Mouse (Mus musculus): ENCODE measurements around the gene 2510039O18Rik. TPM values are rescaled to one million over a fixed set of nuclear protein-coding genes. Genes with fewer than 3 reads are reported as not detected.

2510039O18Rik gene
- polyA plus RNA-seq, 1 experiment from 2014 or later: 13.3 TPM

DNA sequence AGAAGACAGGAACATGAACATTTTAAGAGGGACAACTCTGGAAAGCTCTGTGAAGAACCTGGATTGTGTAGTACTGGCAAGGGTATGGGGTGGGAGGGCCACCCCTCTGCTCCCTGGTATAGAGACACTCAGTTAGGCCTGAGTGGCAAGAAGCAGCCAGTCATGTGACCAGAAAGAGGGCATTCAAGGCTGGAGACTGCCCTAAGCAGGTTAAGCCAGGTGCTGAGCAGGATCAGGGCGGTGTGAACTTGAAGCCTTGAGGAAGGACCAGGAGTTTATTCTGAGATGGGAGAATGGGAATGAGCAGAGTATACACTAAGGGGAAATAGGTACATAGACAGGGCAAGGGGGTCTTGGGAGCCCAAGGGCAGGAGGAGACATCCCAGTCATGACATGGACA is 2.3 kb downstream of the 2510039O18Rik start:
- no peak for DNase-seq (ENCODE audit: low spot score)
- Histone ChIP-seq H3K36me3 (ENCODE audit: control insufficient read depth, insufficient read depth, low read length) (peaks cover 24% of the 10 kb centered on the region), H3K4me2 (replicated peaks; ENCODE audit: low read depth) (0 out of 2 replicates have a peak overlapping the region, but pooled peaks have one; percentile 99), H3K27ac (replicated peaks) (no peak overlapping the region), H3K4me1 (replicated peaks; ENCODE audit: control insufficient read depth, insufficient read depth) (peaks cover 11% of the 10 kb centered on the region; the same call in 1 of the 2 replicates), H3K9me3 (ENCODE audit: control insufficient read depth, low read length) (no peaks in the 10 kb centered on the region), H3K9ac (ENCODE audit: low read length) (no peak overlapping the region; the same call in 1 of the 2 replicates), H3K27me3 (ENCODE audit: control insufficient read depth, insufficient read depth, low read length) (no peaks in the 10 kb centered on the region), H3K4me3 (ENCODE audit: low read depth, low read length) (no peak overlapping the region)
- 87% methylated on average over 1 of the region's 1 CpGs for WGBS
- TF ChIP-seq EP300 (optimal IDR thresholded peaks at IDR 0.05): no peak
- TF ChIP-seq CTCF (IDR thresholded peaks at IDR 0.05; ENCODE audit: low read depth): no peak
- ATAC-seq (ENCODE audit: low FRiP score, low TSS enrichment): peak; percentile 21; the same call in 1 of the 2 replicates

DNA sequence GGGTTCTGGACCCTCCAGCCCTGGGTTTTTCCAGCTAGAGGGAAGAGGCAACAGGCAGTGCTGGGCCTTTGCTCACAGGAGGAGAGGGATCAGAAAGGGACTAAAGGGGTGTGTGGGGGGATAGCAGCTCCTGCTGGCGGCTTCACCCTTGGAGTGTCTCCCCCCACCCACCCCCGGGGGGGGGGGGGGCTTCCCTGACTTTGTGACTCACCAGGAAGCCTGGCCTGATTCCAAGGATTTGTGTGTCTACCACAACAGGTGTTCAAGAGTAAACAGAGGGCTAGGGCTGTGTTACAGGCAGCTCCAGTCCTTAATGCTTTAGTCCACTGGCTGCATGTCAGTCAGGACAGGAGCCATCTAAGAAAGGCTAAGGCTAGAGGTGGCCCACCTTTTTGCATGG is 6.8 kb downstream of the 2510039O18Rik start:
- H3K36me3 ChIP-seq (ENCODE audit: control insufficient read depth, insufficient read depth, low read length): peaks cover 24% of the 10 kb centered on the region
- no peaks in the 10 kb centered on the region for H3K9me3 ChIP-seq (ENCODE audit: control insufficient read depth, low read length)
- 0% methylated on average over 2 of the region's 2 CpGs for WGBS
- ATAC-seq (ENCODE audit: low FRiP score, low TSS enrichment) (no peak), DNase-seq (ENCODE audit: low spot score) (peak; percentile 41)
- H3K4me1 ChIP-seq (replicated peaks; ENCODE audit: control insufficient read depth, insufficient read depth): no peaks in the 10 kb centered on the region
- H3K4me3 ChIP-seq (ENCODE audit: low read depth, low read length): no peak overlapping the region
- no peak for TF ChIP-seq EP300 (optimal IDR thresholded peaks at IDR 0.05)
- TF ChIP-seq CTCF (IDR thresholded peaks at IDR 0.05; ENCODE audit: low read depth): no peak
- H3K4me2 ChIP-seq (replicated peaks; ENCODE audit: low read depth): no peak overlapping the region
- no peak overlapping the region for H3K27ac ChIP-seq (replicated peaks)
- no peak overlapping the region for H3K9ac ChIP-seq (ENCODE audit: low read length)
- no peaks in the 10 kb centered on the region for H3K27me3 ChIP-seq (ENCODE audit: control insufficient read depth, insufficient read depth, low read length)

DNA sequence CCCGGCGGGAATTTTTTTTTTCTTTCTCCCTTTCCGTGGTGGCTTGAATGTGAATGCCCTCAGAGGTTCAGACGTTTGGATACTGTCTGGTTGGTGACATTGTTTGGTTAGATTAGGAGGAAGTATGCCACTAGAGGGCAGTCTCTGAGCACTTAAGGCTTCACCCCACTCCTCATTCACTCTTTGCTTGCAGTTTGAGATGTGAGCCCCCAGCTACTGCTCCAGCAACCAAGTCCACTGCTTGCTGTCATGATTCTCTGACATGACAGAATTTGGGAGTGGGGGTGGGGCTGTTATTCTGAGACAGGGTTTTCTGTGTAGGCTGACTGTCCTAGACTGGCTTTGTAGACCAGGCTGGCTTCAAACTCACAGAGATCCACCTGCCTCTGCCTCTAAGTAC is 12.9 kb downstream of the 2510039O18Rik start:
- TF ChIP-seq EP300 (optimal IDR thresholded peaks at IDR 0.05) (no peak), CTCF (IDR thresholded peaks at IDR 0.05; ENCODE audit: low read depth) (peak; percentile 73)
- no peak overlapping the region for H3K9ac ChIP-seq (ENCODE audit: low read length)
- no peak for DNase-seq (ENCODE audit: low spot score)
- no peak overlapping the region for H3K27ac ChIP-seq (replicated peaks)
- no peak overlapping the region for H3K4me2 ChIP-seq (replicated peaks; ENCODE audit: low read depth)
- no peaks in the 10 kb centered on the region for H3K4me1 ChIP-seq (replicated peaks; ENCODE audit: control insufficient read depth, insufficient read depth)
- H3K36me3 ChIP-seq (ENCODE audit: control insufficient read depth, insufficient read depth, low read length): no peaks in the 10 kb centered on the region
- ATAC-seq (ENCODE audit: low FRiP score, low TSS enrichment): no peak
- H3K27me3 ChIP-seq (ENCODE audit: control insufficient read depth, insufficient read depth, low read length): no peaks in the 10 kb centered on the region
- no peak overlapping the region for H3K4me3 ChIP-seq (ENCODE audit: low read depth, low read length)
- WGBS: 7% methylated on average over 4 of the region's 4 CpGs
- no peaks in the 10 kb centered on the region for H3K9me3 ChIP-seq (ENCODE audit: control insufficient read depth, low read length)

DNA sequence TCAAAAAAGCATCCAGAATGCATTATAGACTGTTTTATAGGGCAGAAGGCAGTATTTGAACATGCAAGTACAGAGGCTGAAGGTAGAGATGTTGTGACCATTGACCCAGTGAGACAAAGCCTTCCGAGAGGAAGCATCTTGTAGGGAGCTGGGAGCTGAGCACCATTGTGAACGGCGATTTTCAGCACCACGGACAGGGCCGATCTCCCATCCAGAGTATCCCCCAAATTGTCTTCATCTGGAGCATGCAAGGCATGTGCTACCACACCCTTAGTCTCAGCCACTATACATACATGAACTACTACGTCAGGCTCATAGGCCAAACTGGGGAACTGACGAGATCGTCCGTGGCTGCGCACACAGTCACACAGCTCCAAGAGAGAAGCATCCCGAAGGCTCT is 16.4 kb downstream of the 2510039O18Rik start:
- H3K4me3 ChIP-seq (ENCODE audit: low read depth, low read length): no peak overlapping the region
- TF ChIP-seq EP300 (optimal IDR thresholded peaks at IDR 0.05): no peak
- TF ChIP-seq CTCF (IDR thresholded peaks at IDR 0.05; ENCODE audit: low read depth): no peak
- H3K4me2 ChIP-seq (replicated peaks; ENCODE audit: low read depth): no peak overlapping the region
- no peaks in the 10 kb centered on the region for H3K27me3 ChIP-seq (ENCODE audit: control insufficient read depth, insufficient read depth, low read length)
- no peak overlapping the region for H3K9ac ChIP-seq (ENCODE audit: low read length)
- no peaks in the 10 kb centered on the region for H3K9me3 ChIP-seq (ENCODE audit: control insufficient read depth, low read length)
- no peaks in the 10 kb centered on the region for H3K4me1 ChIP-seq (replicated peaks; ENCODE audit: control insufficient read depth, insufficient read depth)
- no peak overlapping the region for H3K27ac ChIP-seq (replicated peaks)
- WGBS: 32% methylated on average over 11 of the region's 11 CpGs
- DNase-seq (ENCODE audit: low spot score) (no peak), ATAC-seq (ENCODE audit: low FRiP score, low TSS enrichment) (no peak)
- H3K36me3 ChIP-seq (ENCODE audit: control insufficient read depth, insufficient read depth, low read length): no peaks in the 10 kb centered on the region

DNA sequence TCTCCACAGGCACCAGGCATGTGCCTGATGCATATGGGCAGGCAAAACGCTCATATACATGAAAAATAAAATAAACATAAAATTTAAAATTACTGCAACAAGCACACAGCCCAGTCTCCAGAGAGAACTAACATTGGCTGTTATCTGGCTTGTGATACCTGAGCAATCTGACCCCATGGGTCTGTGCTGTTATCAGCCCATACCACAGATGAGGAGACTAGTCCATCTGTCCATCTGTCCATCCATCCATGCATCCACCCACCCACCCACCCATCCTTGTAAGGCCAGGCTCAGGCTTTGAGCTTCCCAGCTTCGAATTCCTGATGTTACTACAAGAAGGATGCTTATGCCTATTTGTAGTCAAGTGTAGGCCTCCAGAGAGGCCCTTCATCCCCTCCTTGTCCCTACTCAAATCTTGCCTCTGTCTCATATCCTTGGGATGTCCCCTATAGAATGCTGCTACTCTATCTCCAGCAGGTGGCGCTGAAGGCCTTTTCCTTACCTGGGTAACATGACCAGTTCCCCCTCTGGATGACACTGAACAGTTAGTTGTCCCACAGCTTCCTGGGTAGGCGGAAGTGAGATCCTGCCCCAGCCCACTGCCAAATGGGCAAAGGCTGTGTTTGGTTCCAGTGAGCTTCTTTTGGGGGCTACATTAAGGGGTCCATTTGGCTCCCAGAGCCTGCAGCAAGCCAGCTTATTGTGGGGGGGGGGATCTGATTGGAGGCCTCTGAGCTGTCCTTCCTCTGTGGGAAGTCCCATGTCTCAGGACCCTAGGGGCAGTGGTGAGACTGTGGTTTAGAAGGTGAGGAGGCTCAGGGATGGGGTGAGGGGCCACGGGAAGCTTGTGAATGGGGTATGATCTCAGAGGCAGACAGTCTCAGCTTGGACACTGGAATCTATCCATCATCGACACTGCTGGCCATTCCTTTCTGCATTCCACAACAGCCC is 19.5 kb downstream of the 2510039O18Rik start:
- no peaks in the 10 kb centered on the region for H3K9me3 ChIP-seq (ENCODE audit: control insufficient read depth, low read length)
- no peaks in the 10 kb centered on the region for H3K4me1 ChIP-seq (replicated peaks; ENCODE audit: control insufficient read depth, insufficient read depth)
- ATAC-seq (ENCODE audit: low FRiP score, low TSS enrichment) (peak; percentile 74), DNase-seq (ENCODE audit: low spot score) (peak; percentile 65)
- TF ChIP-seq CTCF (IDR thresholded peaks at IDR 0.05; ENCODE audit: low read depth) (peak; percentile 86), EP300 (optimal IDR thresholded peaks at IDR 0.05) (no peak)
- H3K4me3 ChIP-seq (ENCODE audit: low read depth, low read length): no peak overlapping the region
- no peak overlapping the region for H3K9ac ChIP-seq (ENCODE audit: low read length)
- H3K27ac ChIP-seq (replicated peaks): no peak overlapping the region
- no peak overlapping the region for H3K4me2 ChIP-seq (replicated peaks; ENCODE audit: low read depth)
- H3K27me3 ChIP-seq (ENCODE audit: control insufficient read depth, insufficient read depth, low read length): no peaks in the 10 kb centered on the region
- 39% methylated on average over 6 of the region's 6 CpGs for whole genome bisulfite sequencing
- no peaks in the 10 kb centered on the region for H3K36me3 ChIP-seq (ENCODE audit: control insufficient read depth, insufficient read depth, low read length)

DNA sequence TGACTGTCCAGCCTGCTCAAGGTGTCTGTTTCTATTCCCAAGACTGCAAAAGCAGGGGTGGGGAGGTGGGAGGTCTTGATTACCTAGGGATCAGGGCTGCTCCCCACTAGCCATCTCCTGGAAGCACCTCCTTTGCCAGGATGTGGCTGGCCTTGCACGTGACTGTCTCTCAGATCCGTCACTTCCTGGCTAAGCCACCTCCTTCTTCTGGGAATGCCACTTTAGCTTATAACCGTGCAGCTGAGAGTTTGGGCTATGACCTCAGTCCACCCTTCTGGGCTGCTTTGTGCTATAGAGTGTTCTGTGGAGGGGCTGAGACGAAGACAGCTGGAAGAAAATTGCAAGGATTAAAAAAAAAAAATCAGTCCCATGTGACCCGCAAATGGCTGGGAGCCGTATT is 22.1 kb downstream of the 2510039O18Rik start:
- Histone ChIP-seq H3K4me1 (replicated peaks; ENCODE audit: control insufficient read depth, insufficient read depth) (no peaks in the 10 kb centered on the region), H3K27ac (replicated peaks) (no peak overlapping the region), H3K4me3 (ENCODE audit: low read depth, low read length) (no peak overlapping the region), H3K36me3 (ENCODE audit: control insufficient read depth, insufficient read depth, low read length) (no peaks in the 10 kb centered on the region), H3K27me3 (ENCODE audit: control insufficient read depth, insufficient read depth, low read length) (no peaks in the 10 kb centered on the region), H3K4me2 (replicated peaks; ENCODE audit: low read depth) (no peak overlapping the region), H3K9ac (ENCODE audit: low read length) (no peak overlapping the region), H3K9me3 (ENCODE audit: control insufficient read depth, low read length) (no peaks in the 10 kb centered on the region)
- TF ChIP-seq EP300 (optimal IDR thresholded peaks at IDR 0.05): no peak
- no peak for TF ChIP-seq CTCF (IDR thresholded peaks at IDR 0.05; ENCODE audit: low read depth)
- ATAC-seq (ENCODE audit: low FRiP score, low TSS enrichment): no peak
- WGBS: 43% methylated on average over 6 of the region's 6 CpGs
- no peak for DNase-seq (ENCODE audit: low spot score)
